Mouse (Mus musculus) lung, adult 2 months (tissue): ENCODE measurements around the gene Lama2. TPM values are rescaled to one million over a fixed set of nuclear protein-coding genes. Genes with fewer than 3 reads are reported as not detected.

Experiments used
- DNase-seq: peaks from one replicate; pipeline ENCODE4 v3.0.0; 2022
- H3K4me1 ChIP-seq: fragments of 200-500 bp; 2 replicates; pipeline ENCODE4 v1.6.1; 2011; ENCODE audit warnings: low read length; ENCODE audit not compliant: control insufficient read depth, insufficient read depth
- H3K4me3 ChIP-seq: fragments of 200-500 bp; replicated peaks from 2 replicates; pipeline ENCODE3; 2011; ENCODE audit warnings: low read depth, mild to moderate bottlenecking, control low read depth, low read length; ENCODE audit errors: extremely low read depth
- CTCF ChIP-seq: fragments of 200-500 bp; IDR thresholded peaks from 2 replicates; pipeline ENCODE4 v1.5.1; 2011; ENCODE audit warnings: mild to moderate bottlenecking, low read length, control low read depth; ENCODE audit not compliant: insufficient read depth
- POLR2A ChIP-seq: fragments of 200-500 bp; IDR thresholded peaks from 2 replicates; pipeline ENCODE4 v1.6.1; 2011; ENCODE audit warnings: low read depth, mild to moderate bottlenecking, control low read depth, low read length, borderline replicate concordance; ENCODE audit errors: extremely low read depth
- WGBS: fragments of 180-500 bp; shearing (Covaris S2); methylation state at CpG from one replicate; pipeline ENCODE4 v1.1.7; 2018; 5-methylcytosine and 5-hydroxymethylcytosine counted together
- polyA plus RNA-seq: library from polyadenylated mRNA; depleted of rRNA; stranded (reverse); fragments of >200 nt; gene quantifications from 2 replicates; pipeline ENCODE4 v1.2.3, GENCODE M21; 2012

Lama2 gene
- polyA plus RNA-seq, 1 experiment, result 18.3 TPM

- TF ChIP-seq CTCF (no peak), POLR2A (no peak)
- 44% methylated on average over 10 of the region's 10 CpGs for WGBS
- Histone ChIP-seq H3K4me3 (no peak overlapping the region), H3K4me1 (no peaks in the 10 kb centered on the region)
- DNase-seq, result no peak
Measured at GRCm38 (mm10) chr10:27285098-27285860, 334.3 kb downstream of the Lama2 start.

GRCm38 (mm10) chr10:27267432-27267831 is 352.1 kb downstream of the Lama2 start:
- 67% methylated on average over 2 of the region's 2 CpGs for WGBS
- TF ChIP-seq CTCF, result no peak
- TF ChIP-seq POLR2A, result no peak
- no peaks in the 10 kb centered on the region for H3K4me1 ChIP-seq
- DNase-seq, result no peak
- no peak overlapping the region for H3K4me3 ChIP-seq

DNA sequence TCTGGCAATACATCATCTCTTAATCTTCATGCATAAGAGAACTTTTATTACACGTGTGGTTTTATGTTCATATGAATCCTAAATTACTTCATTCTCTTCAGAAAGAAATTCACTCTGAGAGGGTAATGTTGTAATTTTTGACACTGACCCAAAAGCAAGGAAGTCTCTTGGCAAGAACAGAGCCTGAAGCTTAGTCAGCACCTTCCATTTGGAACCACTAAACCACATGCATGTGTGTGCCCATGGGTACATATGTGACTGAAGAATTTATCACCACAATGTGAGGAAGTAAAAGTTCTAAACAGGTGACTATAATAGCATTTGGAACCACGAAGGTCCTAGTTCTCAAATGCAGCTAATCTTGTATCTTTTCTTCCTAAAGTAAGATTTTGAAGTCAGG is 353.7 kb downstream of the Lama2 start:
- DNase-seq, result no peak
- Histone ChIP-seq H3K4me1 (no peaks in the 10 kb centered on the region), H3K4me3 (no peak overlapping the region)
- 35% methylated on average over 2 of the region's 2 CpGs for WGBS
- no peak for TF ChIP-seq POLR2A
- TF ChIP-seq CTCF, result no peak

DNA sequence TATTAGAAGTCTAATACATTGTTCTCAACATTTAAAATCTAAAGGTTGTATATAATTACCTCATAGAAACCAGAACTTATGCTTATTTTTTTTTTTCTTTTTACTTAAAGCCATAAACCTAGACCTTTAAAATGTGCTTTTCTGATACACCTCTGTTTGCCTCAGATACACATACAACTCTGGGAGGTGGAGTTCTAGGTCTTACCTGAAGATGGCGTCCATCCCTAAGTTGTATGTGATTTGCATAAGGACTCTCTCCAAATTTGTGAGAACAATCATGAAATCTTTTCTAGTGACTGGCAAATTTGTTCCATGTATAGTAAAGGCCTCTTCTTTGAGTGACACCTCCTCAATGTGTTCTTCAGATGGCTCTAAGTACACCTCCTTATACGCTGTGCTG is 354.8 kb downstream of the Lama2 start:
- no peak overlapping the region for H3K4me3 ChIP-seq
- no peak for TF ChIP-seq POLR2A
- no peak for TF ChIP-seq CTCF
- no peaks in the 10 kb centered on the region for H3K4me1 ChIP-seq
- 55% methylated on average over 2 of the region's 2 CpGs for WGBS
- DNase-seq, result no peak

DNA sequence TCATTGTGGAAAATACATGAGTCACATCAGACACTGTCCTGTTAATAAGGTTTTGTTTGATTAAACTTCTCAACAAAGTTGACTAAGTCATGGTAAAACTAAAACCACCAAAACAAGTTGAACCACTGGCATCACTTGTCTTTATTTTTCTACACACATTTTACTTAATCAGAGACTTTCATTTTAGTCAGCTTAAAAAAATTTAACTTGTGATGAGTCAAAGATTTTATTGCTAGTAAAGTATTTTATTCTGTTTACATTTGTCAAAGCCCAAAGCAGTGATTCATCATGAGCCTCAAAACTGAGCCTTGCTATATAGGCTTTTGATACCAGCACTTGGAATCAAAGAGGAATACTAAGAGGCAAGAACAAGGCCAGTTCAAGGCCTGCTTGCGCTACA is 369.8 kb downstream of the Lama2 start:
- H3K4me3 ChIP-seq, result no peak overlapping the region
- no peak for TF ChIP-seq CTCF
- TF ChIP-seq POLR2A, result no peak
- 96% methylated on average over 1 of the region's 1 CpGs for WGBS
- H3K4me1 ChIP-seq, result no peaks in the 10 kb centered on the region
- no peak for DNase-seq

GRCm38 (mm10) chr10:27234755-27235154 is 384.8 kb downstream of the Lama2 start:
- no peaks in the 10 kb centered on the region for H3K4me1 ChIP-seq
- DNase-seq, result no peak
- WGBS, result 57% methylated on average over 4 of the region's 4 CpGs
- TF ChIP-seq CTCF (no peak), POLR2A (no peak)
- H3K4me3 ChIP-seq, result no peak overlapping the region

DNA sequence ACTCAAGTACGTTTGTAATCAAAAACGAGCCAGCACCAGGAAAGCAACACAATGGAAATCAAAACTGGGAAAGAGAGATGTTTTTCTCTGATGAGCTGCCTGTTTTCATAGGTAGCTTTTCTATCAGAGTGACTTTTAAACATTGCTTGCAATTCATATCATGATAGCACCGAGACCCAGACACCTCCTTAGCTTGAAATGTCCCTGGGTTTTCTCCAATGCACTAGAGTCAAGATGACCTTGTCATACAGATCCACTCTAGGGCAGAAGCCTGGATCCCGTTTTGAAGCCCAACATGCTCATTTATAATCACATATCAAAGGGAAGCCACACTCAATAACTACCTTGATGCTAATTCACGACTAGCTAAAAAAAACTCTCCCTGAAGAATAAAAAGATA is 386.0 kb downstream of the Lama2 start:
- Histone ChIP-seq H3K4me3 (no peak overlapping the region), H3K4me1 (no peaks in the 10 kb centered on the region)
- 74% methylated on average over 5 of the region's 5 CpGs for WGBS
- DNase-seq, result no peak
- no peak for TF ChIP-seq POLR2A

DNA sequence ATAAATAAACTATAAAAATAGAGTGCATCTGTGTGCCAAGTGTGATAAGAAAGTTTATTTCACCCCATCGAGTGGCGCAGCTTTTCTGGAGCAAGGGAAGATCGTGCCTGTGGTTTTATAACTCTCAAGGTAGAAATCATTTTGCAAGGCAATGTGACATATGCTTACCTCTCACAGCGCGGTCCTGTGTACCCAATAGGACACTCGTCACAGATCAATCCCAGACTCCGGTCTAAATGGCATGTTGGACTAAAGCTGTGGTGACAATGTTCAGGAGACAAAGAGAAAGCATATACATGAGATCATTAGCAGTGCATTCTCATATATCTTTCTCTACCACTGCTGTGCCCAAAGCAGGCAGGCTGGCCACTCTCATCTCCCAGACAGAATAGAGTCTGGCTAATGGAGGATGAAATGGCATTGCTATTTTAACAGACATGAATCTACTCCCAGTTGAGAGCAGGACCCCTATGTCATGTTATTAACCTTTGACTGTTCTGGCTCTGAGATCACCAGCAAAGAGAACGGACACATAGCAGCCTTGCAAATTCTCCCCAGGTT is 395.7 kb downstream of the Lama2 start:
- WGBS, result 64% methylated on average over 8 of the region's 8 CpGs
- Histone ChIP-seq H3K4me1 (no peaks in the 10 kb centered on the region), H3K4me3 (no peak overlapping the region)
- no peak for DNase-seq
- TF ChIP-seq POLR2A (no peak), CTCF (no peak)

- WGBS, result 73% methylated on average over 6 of the region's 6 CpGs
- Histone ChIP-seq H3K4me3 (no peak overlapping the region), H3K4me1 (no peaks in the 10 kb centered on the region)
- no peak for DNase-seq
- TF ChIP-seq POLR2A (no peak), CTCF (no peak)
Measured at GRCm38 (mm10) chr10:27222639-27223315, 396.8 kb downstream of the Lama2 start.

- H3K4me1 ChIP-seq, result no peaks in the 10 kb centered on the region
- 54% methylated on average over 1 of the region's 1 CpGs for WGBS
- no peak overlapping the region for H3K4me3 ChIP-seq
- DNase-seq, result no peak
- TF ChIP-seq CTCF (no peak), POLR2A (no peak)
Measured at GRCm38 (mm10) chr10:27219698-27220097, 399.9 kb downstream of the Lama2 start.
